In the genomic region with DNA sequence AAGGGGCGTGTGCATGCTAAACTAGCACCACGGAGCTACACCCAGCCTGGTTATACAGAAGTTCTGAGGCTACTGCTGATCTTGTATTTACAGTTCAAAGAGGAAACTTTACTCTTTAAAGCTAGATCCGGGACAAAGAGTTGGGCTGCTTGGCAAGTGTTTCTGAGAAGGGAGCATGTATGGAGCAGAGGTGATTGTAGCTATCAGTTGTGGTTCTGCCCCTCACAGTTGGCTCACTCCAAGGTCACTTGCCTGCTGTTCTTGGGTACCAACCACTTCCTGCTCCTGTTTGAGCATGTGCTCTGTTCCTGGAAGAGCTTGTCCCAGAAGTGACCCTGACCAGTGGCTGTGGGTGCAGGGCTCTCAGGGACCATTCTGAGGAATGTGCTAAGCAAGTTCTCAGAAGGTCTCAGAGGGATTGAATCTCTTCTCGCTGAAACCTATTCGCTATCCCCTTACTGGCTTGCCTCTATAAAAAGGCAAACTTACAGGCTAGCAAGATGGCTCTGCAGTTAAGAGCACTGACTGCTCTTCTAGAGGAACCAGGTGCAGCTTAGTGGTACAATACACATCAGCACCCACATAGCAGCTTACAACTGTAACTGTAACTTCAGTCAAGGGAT, we compare ENCODE assay signal across 12 mouse cellular contexts.
DNase-seq lines count a peak whose midpoint lies in the region; ATAC-seq lines count a peak whose summit lies in the region.
"Had no signal": no experiment of that assay in that cellular context is flagged by ENCODE, and none has a peak within 500 bp of the region (broad histone marks: within the 10 kb centered on the region; RNA-seq: fewer than 3 reads in every experiment).

No protein-coding gene starts in this region.

- ATAC-seq in megakaryocyte, adult 5-6 weeks (ENCODE audit: poor library complexity, severe bottlenecking): no peak
- no peak for ATAC-seq in granulocyte monocyte progenitor cell, adult 5-6 weeks (replicated peaks; ENCODE audit: poor library complexity, severe bottlenecking)
- ATAC-seq: Patski had no signal

- DNase-seq in lung, postnatal 36 days: peak; percentile 38
- DNase-seq in thymus, postnatal 4 days: peak; percentile 55
- no peak for DNase-seq in layer of hippocampus, postnatal 10 days (ENCODE audit: low spot score in 2 of 2)
- DNase-seq: kidney, adult 11 months had no signal

- 0 out of 2 replicates have a peak overlapping the region, but pooled peaks have one; percentile 35 for H3K27ac ChIP-seq in brown adipose tissue, adult 24 weeks (replicated peaks; ENCODE audit: low read depth, low read length)
- H3K27ac ChIP-seq: forebrain, embryonic 12.5 days; heart, embryonic 13.5 days; midbrain, embryonic 12.5 days had no signal

- H3K4me3 ChIP-seq in megakaryocyte, embryonic 14.5 days (replicated peaks): peak overlapping the region; percentile 84
- H3K4me3 ChIP-seq in brown adipose tissue, adult 24 weeks (ENCODE audit: insufficient read depth, low read depth, low read length): no peak overlapping the region
- H3K4me3 ChIP-seq: forebrain, embryonic 12.5 days; heart, embryonic 13.5 days; midbrain, embryonic 12.5 days had no signal

- H3K9me3 ChIP-seq in megakaryocyte, embryonic 14.5 days: no peaks in the 10 kb centered on the region
- H3K9me3 ChIP-seq: forebrain, embryonic 12.5 days; heart, embryonic 13.5 days; midbrain, embryonic 12.5 days had no signal

- H3K4me1 ChIP-seq in megakaryocyte, embryonic 14.5 days: peaks cover 99% of the 10 kb centered on the region
- peaks cover 9% of the 10 kb centered on the region for H3K4me1 ChIP-seq in brown adipose tissue, adult 24 weeks (ENCODE audit: control insufficient read depth, insufficient read depth, insufficient read length, low read length)

- H3K36me3 ChIP-seq in megakaryocyte, embryonic 14.5 days (replicated peaks; ENCODE audit: low read length): no peaks in the 10 kb centered on the region
- H3K36me3 ChIP-seq: forebrain, embryonic 12.5 days; heart, embryonic 13.5 days; midbrain, embryonic 12.5 days had no signal

- no peaks in the 10 kb centered on the region for H3K27me3 ChIP-seq in megakaryocyte, embryonic 14.5 days (replicated peaks)
- H3K27me3 ChIP-seq: forebrain, embryonic 12.5 days; midbrain, embryonic 12.5 days; Patski had no signal

Comparison
In these comparisons a context has a peak if more than half of its experiments do, and no peak if none do; other contexts are left out.
1. DNase-seq: peak in lung, postnatal 36 days (single experiment) and thymus, postnatal 4 days (single experiment); none in layer of hippocampus, postnatal 10 days (0 of 2).